Mouse (Mus musculus) limb, embryonic 14.5 days (tissue): ENCODE data around the gene Spcs1. TPM values are rescaled to one million over a fixed set of nuclear protein-coding genes. Genes with fewer than 3 reads are reported as not detected.

ENCODE experiments used
- ATAC-seq: fragments of 200-750 bp; cut with Nextera tagmentation; 2 replicates; pipeline ENCODE4 v1.8.0; 2017; ENCODE audit warnings: low read depth, moderate number of reproducible peaks, moderate TSS enrichment; ENCODE audit not compliant: low FRiP score
- DNase-seq: peaks from one replicate; pipeline ENCODE4 v3.0.0-alpha.2; 2015; ENCODE audit warnings: low spot score
- H3K27ac ChIP-seq: fragments of 300-500 bp; sonication (generic); replicated peaks from 2 replicates; pipeline ENCODE4 v1.5.1; 2014; ENCODE audit warnings: low read depth, mild to moderate bottlenecking, low read length, moderate library complexity, mixed read lengths
- H3K27me3 ChIP-seq: fragments of 300-500 bp; sonication (generic); 2 replicates; pipeline ENCODE4 v1.6.1; 2014; ENCODE audit warnings: low read length, mixed read lengths; ENCODE audit not compliant: control insufficient read depth, insufficient read depth
- H3K36me3 ChIP-seq: fragments of 300-500 bp; sonication (generic); 2 replicates; pipeline ENCODE4 v1.6.1; 2014; ENCODE audit warnings: mild to moderate bottlenecking, low read length, moderate library complexity, mixed read lengths; ENCODE audit not compliant: control insufficient read depth, insufficient read depth
- H3K4me1 ChIP-seq: fragments of 300-500 bp; sonication (generic); 2 replicates; pipeline ENCODE4 v1.6.1; 2014; ENCODE audit warnings: antibody characterized with exemption, low read length, mixed read lengths; ENCODE audit not compliant: control insufficient read depth, insufficient read depth
- H3K4me2 ChIP-seq: fragments of 300-500 bp; sonication (generic); replicated peaks from 2 replicates; pipeline ENCODE4 v1.6.1; 2014; ENCODE audit warnings: low read depth, mild to moderate bottlenecking, low read length, moderate library complexity; ENCODE audit not compliant: severe bottlenecking
- H3K4me3 ChIP-seq: fragments of 300-500 bp; sonication (generic); replicated peaks from 2 replicates; pipeline ENCODE4 v1.5.1; 2014; ENCODE audit warnings: low read length
- H3K9ac ChIP-seq: fragments of 300-500 bp; sonication (generic); 2 replicates; pipeline ENCODE4 v1.6.1; 2014; ENCODE audit warnings: mild to moderate bottlenecking, low read depth, low read length, moderate library complexity; ENCODE audit not compliant: severe bottlenecking
- H3K9me3 ChIP-seq: fragments of 300-500 bp; sonication (generic); 2 replicates; pipeline ENCODE4 v1.6.1; 2016; ENCODE audit warnings: low read length; ENCODE audit not compliant: control insufficient read depth
- POLR2A ChIP-seq: fragments of 200-500 bp; IDR thresholded peaks from 2 replicates; pipeline ENCODE4 v1.8.0; 2012; ENCODE audit warnings: inconsistent platforms, mild to moderate bottlenecking, moderate library complexity, borderline replicate concordance; ENCODE audit not compliant: insufficient read depth, insufficient read length; ENCODE audit errors: extremely low read depth
- WGBS: fragments of 180-500 bp; shearing (Covaris S2); extraction: QIAGEN DNeasy Blood & Tissue Kit; methylation state at CpG from one replicate; pipeline ENCODE4 v1.1.7; 2014; 5-methylcytosine and 5-hydroxymethylcytosine counted together
- polyA plus RNA-seq, 2 experiments: library from polyadenylated mRNA; depleted of rRNA in 1 of 2; stranded (reverse) in 1 of 2; unstranded in 1 of 2; fragments of >200 nt; fragmentation: Nextera tagmentation in 1 of 2; extraction: Ambion mirVana in 1 of 2; gene quantifications; 2 replicates each; pipeline versions ENCODE4 v1.2.1 to v1.2.3; 2012 to 2014

Spcs1 gene
- polyA plus RNA-seq, 2 experiments: 339 to 460 TPM

DNA sequence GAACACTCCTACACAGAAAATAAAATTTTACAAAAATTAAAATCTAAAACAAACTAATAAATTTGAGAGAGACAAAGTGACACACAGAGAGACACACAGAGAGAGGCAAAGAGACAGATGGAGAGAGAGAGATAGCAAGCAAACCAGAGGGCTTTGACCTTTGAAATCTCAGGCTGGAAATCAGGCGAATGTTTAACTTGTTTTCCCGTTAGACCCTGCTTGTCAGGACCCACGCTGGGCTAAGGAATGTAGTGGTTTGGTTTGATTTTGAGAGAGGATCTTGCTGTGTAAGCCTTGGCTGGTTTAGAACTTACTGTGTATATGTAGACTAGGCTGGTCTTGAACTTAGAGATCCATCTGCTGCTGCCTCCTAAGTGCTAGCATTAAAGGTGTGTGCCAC lies 25.2 kb downstream of the Spcs1 start:
- no peak for TF ChIP-seq POLR2A
- Histone ChIP-seq H3K4me3 (no peak overlapping the region), H3K27me3 (no peaks in the 10 kb centered on the region), H3K36me3 (peaks cover 14% of the 10 kb centered on the region; the same call in 1 of the 2 replicates), H3K4me2 (no peak overlapping the region), H3K4me1 (no peaks in the 10 kb centered on the region), H3K9ac (no peak overlapping the region), H3K9me3 (no peaks in the 10 kb centered on the region), H3K27ac (no peak overlapping the region)
- WGBS: 74% methylated on average over 3 of the region's 3 CpGs
- DNase-seq (no peak), ATAC-seq (no peak)

DNA sequence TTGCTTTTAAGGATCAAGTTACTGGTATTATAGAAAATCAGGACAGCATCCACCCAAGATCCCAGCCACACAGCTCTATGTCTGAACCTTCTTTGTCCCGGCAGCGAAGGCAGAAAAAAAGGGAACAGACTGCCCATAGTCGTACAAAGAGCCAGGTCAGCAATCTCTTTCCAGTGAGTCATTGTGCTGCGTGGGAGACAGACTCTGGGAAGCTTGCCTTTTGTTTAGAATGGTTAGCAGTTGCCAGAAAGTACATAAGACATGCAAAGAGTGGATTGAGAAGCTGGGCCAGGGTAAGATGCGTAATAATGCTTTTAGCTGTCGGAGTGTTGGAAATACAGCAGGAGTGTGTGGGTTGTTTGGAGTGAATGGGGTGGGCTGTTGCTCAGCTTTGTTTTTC lies 27.3 kb downstream of the Spcs1 start:
- Histone ChIP-seq H3K27me3 (no peaks in the 10 kb centered on the region), H3K36me3 (peaks cover 18% of the 10 kb centered on the region), H3K9ac (no peak overlapping the region), H3K4me2 (no peak overlapping the region), H3K4me1 (no peaks in the 10 kb centered on the region), H3K4me3 (no peak overlapping the region), H3K27ac (no peak overlapping the region), H3K9me3 (no peaks in the 10 kb centered on the region)
- DNase-seq (no peak), ATAC-seq (no peak)
- WGBS: 90% methylated on average over 6 of the region's 6 CpGs
- TF ChIP-seq POLR2A: no peak

DNA sequence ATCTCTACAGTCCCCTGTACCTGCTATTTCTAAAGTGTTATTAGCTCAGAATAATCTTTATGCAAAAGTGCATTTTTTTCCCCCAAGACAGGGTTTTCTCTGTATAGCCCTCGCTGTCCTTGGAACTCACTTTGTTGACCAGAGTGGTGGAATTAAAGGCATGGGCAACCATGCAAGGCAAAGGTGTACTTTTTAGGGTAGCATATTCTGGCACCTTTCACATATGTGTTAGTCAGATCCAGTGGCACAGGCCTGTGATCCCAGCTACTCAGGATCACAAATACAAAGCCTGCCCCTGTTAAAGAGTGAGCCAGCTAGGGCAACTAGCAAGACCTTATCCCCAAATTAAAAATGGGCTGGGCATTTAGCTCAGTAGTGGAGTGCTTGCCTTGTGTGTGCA lies 41.1 kb downstream of the Spcs1 start:
- H3K4me2 ChIP-seq: no peak overlapping the region
- no peak overlapping the region for H3K9ac ChIP-seq
- H3K4me1 ChIP-seq: no peaks in the 10 kb centered on the region
- no peaks in the 10 kb centered on the region for H3K9me3 ChIP-seq
- TF ChIP-seq POLR2A: no peak
- DNase-seq: no peak
- no peak for ATAC-seq
- WGBS: 95% methylated on average over 1 of the region's 1 CpGs
- H3K36me3 ChIP-seq: peaks cover 17% of the 10 kb centered on the region
- no peaks in the 10 kb centered on the region for H3K27me3 ChIP-seq
- no peak overlapping the region for H3K27ac ChIP-seq
- no peak overlapping the region for H3K4me3 ChIP-seq

DNA sequence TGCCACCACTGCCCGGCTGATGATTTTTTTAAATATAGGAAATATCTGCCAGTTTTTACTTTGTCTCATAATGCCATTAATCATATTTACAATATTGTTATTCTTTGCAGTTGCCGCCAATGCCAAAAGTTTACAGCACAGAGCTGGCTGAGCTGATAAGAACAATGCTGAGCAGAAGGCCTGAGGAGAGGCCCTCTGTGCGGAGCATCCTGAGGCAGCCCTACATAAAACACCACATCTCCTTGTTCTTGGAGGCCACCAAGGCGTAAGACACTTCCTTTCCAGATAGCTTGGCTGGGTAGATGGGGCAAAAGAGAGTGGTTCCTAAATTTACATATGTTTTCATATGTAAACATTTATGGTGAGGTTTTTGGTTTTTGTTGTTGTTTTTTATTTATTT lies 42.4 kb downstream of the Spcs1 start:
- Histone ChIP-seq H3K36me3 (peaks cover 17% of the 10 kb centered on the region), H3K27me3 (no peaks in the 10 kb centered on the region), H3K9ac (no peak overlapping the region), H3K9me3 (no peaks in the 10 kb centered on the region), H3K4me2 (no peak overlapping the region), H3K27ac (no peak overlapping the region), H3K4me1 (no peaks in the 10 kb centered on the region), H3K4me3 (no peak overlapping the region)
- DNase-seq (no peak), ATAC-seq (no peak)
- no peak for TF ChIP-seq POLR2A
- WGBS: 92% methylated on average over 4 of the region's 4 CpGs

DNA sequence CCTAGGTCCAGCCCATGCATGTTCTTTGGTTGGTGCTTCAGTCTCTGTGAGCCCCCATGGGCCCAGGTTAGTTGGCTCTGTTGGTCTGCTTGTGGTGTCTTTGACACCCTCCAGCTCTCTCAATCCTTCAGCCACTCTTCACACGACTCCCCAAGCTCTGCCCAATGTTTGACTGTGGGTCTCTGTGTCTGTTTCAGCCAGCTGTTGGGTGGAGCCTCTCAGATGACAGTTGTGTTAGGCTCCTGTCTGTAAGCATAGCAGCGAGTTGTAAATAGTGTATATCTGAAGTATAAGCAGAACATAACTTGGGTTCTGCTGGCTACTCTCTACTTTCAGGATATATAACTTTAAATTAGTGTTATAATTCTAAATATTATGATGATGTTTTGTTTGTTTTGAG lies 43.0 kb downstream of the Spcs1 start:
- DNase-seq (no peak), ATAC-seq (no peak)
- Histone ChIP-seq H3K4me1 (no peaks in the 10 kb centered on the region), H3K36me3 (peaks cover 17% of the 10 kb centered on the region), H3K9ac (no peak overlapping the region), H3K4me2 (no peak overlapping the region), H3K4me3 (no peak overlapping the region), H3K9me3 (no peaks in the 10 kb centered on the region), H3K27ac (no peak overlapping the region), H3K27me3 (no peaks in the 10 kb centered on the region)
- TF ChIP-seq POLR2A: no peak
- WGBS: 71% methylated on average over 2 of the region's 2 CpGs
